Mouse (Mus musculus) forebrain, embryonic 11.5 days (tissue): ENCODE results near the gene Il27ra. TPM values are rescaled to one million over a fixed set of nuclear protein-coding genes. Genes with fewer than 3 reads are reported as not detected.
"Not testable (repeated sequence)": the region's sequence is repeated elsewhere in the genome, so short reads cannot be mapped to it uniquely, and the experiment has no call there.

Source experiments
- ATAC-seq: fragments of 200-750 bp; cut with Nextera tagmentation; replicated peaks from 2 replicates; pipeline ENCODE4 v1.8.0; 2017; ENCODE audit warnings: moderate TSS enrichment; ENCODE audit not compliant: low FRiP score
- DNase-seq: peaks from one replicate; pipeline ENCODE4 v3.0.0-alpha.2; 2017; ENCODE audit warnings: low spot score
- H3K27ac ChIP-seq: fragments of 300-500 bp; sonication (generic); 2 replicates; pipeline ENCODE4 v1.5.1; 2014; ENCODE audit warnings: low read depth, low read length
- H3K27me3 ChIP-seq: fragments of 300-500 bp; sonication (generic); 2 replicates; pipeline ENCODE4 v1.6.1; 2014; ENCODE audit warnings: mild to moderate bottlenecking, low read length, mixed read lengths; ENCODE audit not compliant: control insufficient read depth, insufficient read depth
- H3K36me3 ChIP-seq: fragments of 300-500 bp; sonication (generic); 2 replicates; pipeline ENCODE4 v1.6.1; 2014; ENCODE audit warnings: mild to moderate bottlenecking, low read length, moderate library complexity, mixed read lengths; ENCODE audit not compliant: control insufficient read depth, insufficient read depth
- H3K4me1 ChIP-seq: fragments of 300-500 bp; sonication (generic); replicated peaks from 2 replicates; pipeline ENCODE4 v1.6.1; 2014; ENCODE audit warnings: low read length, mixed read lengths; ENCODE audit not compliant: control insufficient read depth, insufficient read depth
- H3K4me2 ChIP-seq: fragments of 300-500 bp; sonication (generic); 2 replicates; pipeline ENCODE4 v1.6.1; 2014; ENCODE audit warnings: low read depth, mild to moderate bottlenecking, low read length, moderate library complexity, mixed read lengths; ENCODE audit not compliant: severe bottlenecking
- H3K4me3 ChIP-seq: fragments of 300-500 bp; sonication (generic); 2 replicates; pipeline ENCODE4 v1.5.1; 2014; ENCODE audit warnings: low read depth, low read length
- H3K9ac ChIP-seq: fragments of 300-500 bp; sonication (generic); 2 replicates; pipeline ENCODE4 v1.6.1; 2014; ENCODE audit warnings: low read length
- H3K9me3 ChIP-seq: fragments of 300-500 bp; sonication (generic); 2 replicates; pipeline ENCODE4 v1.6.1; 2016; ENCODE audit warnings: low read length, mixed read lengths; ENCODE audit not compliant: control insufficient read depth
- WGBS: fragments of 180-500 bp; shearing (Covaris S2); extraction: QIAGEN DNeasy Blood & Tissue Kit; methylation state at CpG from one replicate; pipeline ENCODE4 v1.1.7; 2014; 5-methylcytosine and 5-hydroxymethylcytosine counted together
- microRNA counts: library from miRNA; unstranded; fragments of <30 nt; microRNA quantifications from one replicate; lab custom pipeline; 2015
- microRNA-seq: library from miRNA; unstranded; fragments of <30 nt; microRNA quantifications from one replicate; pipeline ENCODE4, GENCODE M21; 2016; ENCODE audit not compliant: insufficient number of aligned reads
- polyA plus RNA-seq: library from polyadenylated mRNA; unstranded; fragments of >200 nt; fragmentation: Nextera tagmentation; extraction: Ambion mirVana; gene quantifications from 2 replicates; pipeline ENCODE4 v1.2.1, GENCODE M21; 2014

Il27ra gene
- polyA plus RNA-seq, 1 experiment from 2014 or later = 0.24 TPM

GRCm38 (mm10) chr8:83990170-83990569 is 52.2 kb downstream of the Il27ra start:
- Histone ChIP-seq H3K9me3 (no peaks in the 10 kb centered on the region), H3K27me3 (no peaks in the 10 kb centered on the region), H3K4me2 (no peak overlapping the region), H3K9ac (no peak overlapping the region), H3K4me1 (no peaks in the 10 kb centered on the region), H3K27ac (no peak overlapping the region), H3K36me3 (peaks cover 7% of the 10 kb centered on the region), H3K4me3 (no peak overlapping the region)
- ATAC-seq (no peak), DNase-seq (no peak)
- WGBS = 95% methylated on average over 14 of the region's 14 CpGs

- ATAC-seq (no peak), DNase-seq (no peak)
- Histone ChIP-seq H3K9me3 (no peaks in the 10 kb centered on the region), H3K36me3 (peaks cover 7% of the 10 kb centered on the region), H3K27me3 (no peaks in the 10 kb centered on the region), H3K4me3 (no peak overlapping the region), H3K4me2 (no peak overlapping the region), H3K27ac (no peak overlapping the region), H3K9ac (no peak overlapping the region), H3K4me1 (no peaks in the 10 kb centered on the region)
- WGBS = 89% methylated on average over 7 of the region's 7 CpGs
Measured at GRCm38 (mm10) chr8:83989243-83989642, 53.1 kb downstream of the Il27ra start.

- DNase-seq, H3K9me3 ChIP-seq, H3K4me3 ChIP-seq, H3K4me2 ChIP-seq, H3K4me1 ChIP-seq, H3K27me3 ChIP-seq, H3K27ac ChIP-seq, H3K9ac ChIP-seq, ATAC-seq: not testable (repeated sequence)
- WGBS = 98% methylated on average over 2 of the region's 2 CpGs
- H3K36me3 ChIP-seq = peaks cover 20% of the 10 kb centered on the region
Measured at GRCm38 (mm10) chr8:83983222-83983621, 59.2 kb downstream of the Il27ra start.

- 90% methylated on average over 4 of the region's 4 CpGs for WGBS
- DNase-seq (no peak), ATAC-seq (no peak)
- Histone ChIP-seq H3K27ac (no peak overlapping the region), H3K9me3 (no peaks in the 10 kb centered on the region), H3K27me3 (no peaks in the 10 kb centered on the region), H3K4me3 (no peak overlapping the region), H3K36me3 (peaks cover 20% of the 10 kb centered on the region), H3K4me1 (peaks cover 1% of the 10 kb centered on the region; the same call in 1 of the 2 replicates), H3K9ac (no peak overlapping the region), H3K4me2 (no peak overlapping the region)
Measured at GRCm38 (mm10) chr8:83982449-83982848, 59.9 kb downstream of the Il27ra start.

GRCm38 (mm10) chr8:83981533-83981932 is 60.9 kb downstream of the Il27ra start:
- H3K4me2 ChIP-seq = no peak overlapping the region
- ATAC-seq = no peak
- no peak for DNase-seq
- 92% methylated on average over 7 of the region's 7 CpGs for WGBS
- no peak overlapping the region for H3K27ac ChIP-seq
- no peak overlapping the region for H3K9ac ChIP-seq
- peaks cover 14% of the 10 kb centered on the region for H3K36me3 ChIP-seq
- H3K4me3 ChIP-seq = no peak overlapping the region
- no peaks in the 10 kb centered on the region for H3K27me3 ChIP-seq
- no peaks in the 10 kb centered on the region for H3K9me3 ChIP-seq
- peaks cover 4% of the 10 kb centered on the region; the same call in 1 of the 2 replicates for H3K4me1 ChIP-seq

GRCm38 (mm10) chr8:83980845-83981244 is 61.5 kb downstream of the Il27ra start:
- no peak overlapping the region for H3K4me2 ChIP-seq
- no peak overlapping the region for H3K27ac ChIP-seq
- ATAC-seq = no peak
- WGBS = 84% methylated on average over 8 of the region's 8 CpGs
- H3K9me3 ChIP-seq = no peaks in the 10 kb centered on the region
- H3K4me1 ChIP-seq = peaks cover 4% of the 10 kb centered on the region; the same call in 1 of the 2 replicates
- H3K4me3 ChIP-seq = no peak overlapping the region
- H3K9ac ChIP-seq = no peak overlapping the region
- DNase-seq = no peak
- H3K27me3 ChIP-seq = no peaks in the 10 kb centered on the region
- peaks cover 13% of the 10 kb centered on the region for H3K36me3 ChIP-seq

MicroRNAs encoded within 50 kb of the gene (microRNA counts, 519-probe panel; counts per million panel counts)
- 31.2 counts per million for microRNA mmu-miR-1199 (lab: Ali Mortazavi, UCI)
- 4,211 counts per million, percentile 33 among the panel's probes with 10 or more counts for microRNA mmu-miR-709 (lab: Ali Mortazavi, UCI)

Small RNA genes lying within 50 kb of the gene (microRNA-seq; reads per million reads assigned to microRNA genes)
- not detected for gene Mir1199
- not detected for gene Mir709
- gene Mir8111 = not detected

Other genes with a start within 250 kb of the Il27ra start
- 24.5 and 27.8 TPM in 2 replicates for gene Adgrl1, start 142.5 kb downstream of the Il27ra start, polyA plus RNA-seq
- 0.92 and 1.2 TPM in 2 replicates for gene Gm10644, start 87.4 kb downstream of the Il27ra start, polyA plus RNA-seq
- 92.7 and 94.0 TPM in 2 replicates for gene Asf1b, start 87.1 kb downstream of the Il27ra start, polyA plus RNA-seq
- gene Prkaca, start 69.6 kb downstream of the Il27ra start, polyA plus RNA-seq = 171 and 189 TPM in 2 replicates
- 12.3 and 16.8 TPM in 2 replicates for gene Samd1, start 44.9 kb downstream of the Il27ra start, polyA plus RNA-seq
- gene 1700067K01Rik, start 41.1 kb downstream of the Il27ra start, polyA plus RNA-seq = 0.87 and 0.90 TPM in 2 replicates
- 0.47 and 0.73 TPM in 2 replicates for gene 2210011C24Rik, start 30.4 kb downstream of the Il27ra start, polyA plus RNA-seq
- 2.5 and 4.4 TPM in 2 replicates for gene Palm3, start 21.1 kb downstream of the Il27ra start, polyA plus RNA-seq
- gene Rln3, start 2.4 kb upstream of the Il27ra start, polyA plus RNA-seq = not detected in 2 replicates
- gene Gm10643, start 22.5 kb upstream of the Il27ra start, polyA plus RNA-seq = 1.4 and 1.6 TPM in 2 replicates
- gene Rfx1, start 24.2 kb upstream of the Il27ra start, polyA plus RNA-seq = 11.0 and 11.5 TPM in 2 replicates
- 14.4 and 14.5 TPM in 2 replicates for gene Dcaf15, start 62.2 kb upstream of the Il27ra start, polyA plus RNA-seq
- gene Podnl1, start 83.4 kb upstream of the Il27ra start, polyA plus RNA-seq = 0.17 and 0.21 TPM in 2 replicates
- 16.0 and 17.1 TPM in 2 replicates for gene Cc2d1a, start 105.3 kb upstream of the Il27ra start, polyA plus RNA-seq
- 1.2 and 1.5 TPM in 2 replicates for gene 4930432K21Rik, start 105.4 kb upstream of the Il27ra start, polyA plus RNA-seq
- gene Nanos3, start 142.6 kb upstream of the Il27ra start, polyA plus RNA-seq = 2.9 and 5.0 TPM in 2 replicates
- 34.7 and 37.1 TPM in 2 replicates for gene Zswim4, start 194.5 kb upstream of the Il27ra start, polyA plus RNA-seq
- gene D8Ertd738e, start 207.1 kb upstream of the Il27ra start, polyA plus RNA-seq = 277 and 303 TPM in 2 replicates
- 52.0 and 59.6 TPM in 2 replicates for gene Mri1, start 214.7 kb upstream of the Il27ra start, polyA plus RNA-seq
- gene Ccdc130, start 227.8 kb upstream of the Il27ra start, polyA plus RNA-seq = 21.0 and 25.5 TPM in 2 replicates